Mouse (Mus musculus) heart, adult 2 months (tissue): ENCODE results near the gene Slx1b. TPM values are rescaled to one million over a fixed set of nuclear protein-coding genes. Genes with fewer than 3 reads are reported as not detected.
A peak's percentile ranks its signal among the peaks of the same experiment; 100 is the strongest.

Experiments used
- DNase-seq, 2 experiments: peaks; one replicate each; pipeline ENCODE4 v3.0.0; 2021
- H3K27ac ChIP-seq: fragments of 200-600 bp; 2 replicates; pipeline ENCODE4 v1.8.1; 2022
- H3K27me3 ChIP-seq: fragments of 200-500 bp; 2 replicates; pipeline ENCODE4 v1.6.1; 2012; ENCODE audit warnings: mild to moderate bottlenecking, low read length, inconsistent platforms, mixed read lengths; ENCODE audit not compliant: control insufficient read depth, insufficient read depth
- H3K36me3 ChIP-seq: fragments of 200-500 bp; 2 replicates; pipeline ENCODE4 v1.6.1; 2012; ENCODE audit warnings: low read length, inconsistent platforms; ENCODE audit not compliant: control insufficient read depth, insufficient read depth
- H3K4me1 ChIP-seq: fragments of 200-500 bp; 2 replicates; pipeline ENCODE4 v1.6.1; 2011; ENCODE audit warnings: low read length; ENCODE audit not compliant: control insufficient read depth, insufficient read depth
- H3K4me3 ChIP-seq: fragments of 200-600 bp; 2 replicates; pipeline ENCODE4 v1.8.1; 2022
- H3K79me2 ChIP-seq: fragments of 200-500 bp; replicated peaks from 2 replicates; pipeline ENCODE4 v1.6.1; 2012; ENCODE audit warnings: mild to moderate bottlenecking, inconsistent platforms, low read length, moderate library complexity, mixed read lengths; ENCODE audit not compliant: control insufficient read depth, insufficient read depth
- H3K9ac ChIP-seq: fragments of 200-500 bp; 2 replicates; pipeline ENCODE4 v1.6.1; 2012; ENCODE audit warnings: low read depth, mild to moderate bottlenecking, control low read depth, inconsistent platforms, low read length, mixed read lengths
- CTCF ChIP-seq: fragments of 200-600 bp; IDR thresholded peaks from 2 replicates; pipeline ENCODE4 v1.8.1; 2022; ENCODE audit warnings: antibody characterized with exemption, mild to moderate bottlenecking, moderate library complexity
- EP300 ChIP-seq: fragments of 200-500 bp; IDR thresholded peaks from 2 replicates; pipeline ENCODE4 v1.6.1; 2011; ENCODE audit warnings: low read depth, low read length, control low read depth; ENCODE audit not compliant: insufficient read depth
- POLR2A ChIP-seq: fragments of 200-500 bp; IDR thresholded peaks from 2 replicates; pipeline ENCODE4 v1.6.1; 2011; ENCODE audit warnings: mild to moderate bottlenecking, low read depth, low read length, control low read depth; ENCODE audit not compliant: insufficient read depth
- WGBS: fragments of 180-500 bp; shearing (Covaris S2); methylation state at CpG from one replicate; pipeline ENCODE4 v1.1.7; 2018; 5-methylcytosine and 5-hydroxymethylcytosine counted together
- intact Hi-C: fragments of 180-260 bp; cut with DNase I; formaldehyde crosslinking; loops from one replicate; pipeline ENCODE4 v1.15.1; 2025
- polyA plus RNA-seq: library from polyadenylated mRNA; depleted of rRNA; stranded (reverse); fragments of >200 nt; gene quantifications from 2 replicates; pipeline ENCODE4 v1.2.3, GENCODE M21; 2012
- total RNA-seq, 2 experiments: library from RNA; stranded (reverse); gene quantifications; 2 replicates each; pipeline ENCODE4 v1.2.3; 2021

Gene Slx1b
- total and polyA plus RNA-seq, 3 experiments = 3.6 to 10.3 (median 3.9) TPM

- Histone ChIP-seq H3K27ac (no peak overlapping the region), H3K27me3 (no peaks in the 10 kb centered on the region), H3K36me3 (no peaks in the 10 kb centered on the region; the same call in 1 of the 2 replicates), H3K79me2 (no peaks in the 10 kb centered on the region), H3K4me1 (peaks cover 10% of the 10 kb centered on the region), H3K9ac (no peak overlapping the region), H3K4me3 (no peak overlapping the region)
- no peak for DNase-seq
- intact Hi-C loops = no loop called here
- no peak for TF ChIP-seq EP300
- TF ChIP-seq POLR2A = no peak
- no peak for TF ChIP-seq CTCF
- WGBS = 53% methylated on average over 2 of the region's 2 CpGs
These were observed 44.7 kb downstream of the Slx1b start for GRCm38 (mm10) chr7:126650852-126651251.

DNA sequence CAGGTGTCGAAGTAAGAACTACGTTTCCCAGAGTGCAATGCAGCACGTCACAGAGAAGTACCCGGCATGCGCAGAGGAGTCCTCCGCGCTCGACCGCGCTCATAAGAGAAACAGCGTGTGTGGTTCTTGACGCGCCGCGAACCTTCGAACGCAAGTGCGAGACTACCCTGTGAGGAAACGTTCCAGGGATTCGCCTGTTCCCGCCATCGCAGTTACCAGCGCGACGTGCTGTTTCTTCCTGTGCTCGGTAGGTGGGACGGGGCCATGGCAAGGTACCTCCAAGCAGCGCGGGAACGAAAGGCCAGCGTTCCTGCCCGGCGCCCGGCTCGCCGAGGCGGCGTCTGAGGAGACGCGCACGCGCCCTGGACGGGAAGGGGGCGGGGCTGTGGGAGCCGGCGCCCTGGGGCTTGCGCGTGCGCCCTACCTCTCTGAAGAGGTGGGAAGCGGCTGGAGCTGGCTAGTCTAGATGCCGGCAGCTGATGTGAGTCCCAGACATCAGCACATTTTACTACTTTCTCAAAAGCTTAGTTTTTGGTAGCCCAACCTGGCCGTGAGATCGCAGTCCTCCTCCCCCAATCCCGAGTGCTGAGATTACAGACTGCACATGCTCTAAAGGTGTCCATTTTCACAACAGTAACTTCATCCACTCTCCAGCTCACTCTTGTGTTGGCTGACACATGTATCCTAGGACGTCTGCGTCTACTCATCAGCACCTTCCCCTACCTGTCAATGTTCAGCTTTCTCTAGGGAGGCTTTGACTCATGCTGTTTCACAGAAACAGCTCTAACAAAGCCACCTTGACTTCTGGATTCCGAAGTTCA lies 46.1 kb downstream of the Slx1b start, which contains the start of gene Sgf29:
Gene Sgf29, plus strand, starts transcription at position 79 of the 821 bp plus-strand sequence.
- DNase-seq = peak; percentile 97
- TF ChIP-seq POLR2A (peak; percentile 99), EP300 (peak; percentile 56), CTCF (peak; percentile 21; the same call in 1 of the 2 replicates)

GRCm38 (mm10) chr7:126648486-126648885 lies 47.1 kb downstream of the Slx1b start:
- 66% methylated on average over 4 of the region's 4 CpGs for WGBS
- Histone ChIP-seq H3K9ac (no peak overlapping the region), H3K4me3 (peak overlapping the region; percentile 91; the same call in 1 of the 2 replicates), H3K27me3 (no peaks in the 10 kb centered on the region), H3K27ac (peak overlapping the region; percentile 89), H3K4me1 (peaks cover 11% of the 10 kb centered on the region), H3K36me3 (no peaks in the 10 kb centered on the region; the same call in 1 of the 2 replicates), H3K79me2 (no peaks in the 10 kb centered on the region)
- no peak for DNase-seq
- intact Hi-C loops = no loop called here
- peak; percentile 54 for TF ChIP-seq CTCF
- no peak for TF ChIP-seq POLR2A

More for the DNA sequence above, 46.1 kb downstream of the Slx1b start, which contains the start of gene Sgf29:
- Histone ChIP-seq H3K4me1 (peaks cover 10% of the 10 kb centered on the region), H3K9ac (peak within 1 kb of the TSS; percentile 72), H3K4me3 (peak within 1 kb of the TSS; percentile 91), H3K79me2 (no peaks in the 10 kb centered on the region), H3K27ac (peak within 1 kb of the TSS; percentile 89), H3K36me3 (no peaks in the 10 kb centered on the region; the same call in 1 of the 2 replicates), H3K27me3 (no peaks in the 10 kb centered on the region)
- under 1% methylated on average over 57 of the region's 57 CpGs for WGBS
- intact Hi-C loops = no loop called here

DNA sequence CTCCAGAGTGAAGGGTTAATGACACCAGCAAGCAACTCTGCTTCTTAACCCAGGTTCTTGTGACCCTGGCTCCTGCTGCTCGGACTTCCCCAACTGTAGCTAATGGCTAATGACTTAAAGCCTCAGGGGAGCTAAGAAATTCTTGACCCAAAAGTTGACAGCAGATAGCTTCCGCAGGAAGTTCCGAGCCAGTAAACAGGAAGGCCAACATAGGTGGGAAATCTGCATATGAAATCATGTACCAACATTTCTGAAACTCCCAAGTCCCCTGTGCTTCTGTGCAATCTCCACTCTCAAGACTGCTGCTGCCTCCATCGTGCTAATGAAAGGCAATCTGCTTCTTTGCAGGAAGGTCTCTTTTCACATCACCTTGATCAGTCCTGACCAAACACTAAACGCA lies 49.9 kb downstream of the Slx1b start:
- intact Hi-C loops = no loop called here
- Histone ChIP-seq H3K9ac (no peak overlapping the region), H3K36me3 (no peaks in the 10 kb centered on the region), H3K4me3 (no peak overlapping the region), H3K27ac (peak overlapping the region; percentile 93), H3K27me3 (no peaks in the 10 kb centered on the region), H3K4me1 (peaks cover 11% of the 10 kb centered on the region), H3K79me2 (no peaks in the 10 kb centered on the region)
- 26% methylated on average over 5 of the region's 5 CpGs for WGBS
- peak; percentile 26 to 31 for DNase-seq
- TF ChIP-seq EP300 (peak; percentile 82), CTCF (no peak), POLR2A (peak; percentile 53; the same call in 1 of the 2 replicates)

GRCm38 (mm10) chr7:126644914-126645313 lies 50.7 kb downstream of the Slx1b start:
- Histone ChIP-seq H3K9ac (no peak overlapping the region), H3K4me1 (peaks cover 11% of the 10 kb centered on the region), H3K36me3 (no peaks in the 10 kb centered on the region), H3K79me2 (no peaks in the 10 kb centered on the region), H3K4me3 (no peak overlapping the region), H3K27ac (peak overlapping the region; percentile 93), H3K27me3 (no peaks in the 10 kb centered on the region)
- intact Hi-C loops = no loop called here
- TF ChIP-seq POLR2A (no peak), CTCF (no peak), EP300 (no peak)
- DNase-seq = no peak

DNA sequence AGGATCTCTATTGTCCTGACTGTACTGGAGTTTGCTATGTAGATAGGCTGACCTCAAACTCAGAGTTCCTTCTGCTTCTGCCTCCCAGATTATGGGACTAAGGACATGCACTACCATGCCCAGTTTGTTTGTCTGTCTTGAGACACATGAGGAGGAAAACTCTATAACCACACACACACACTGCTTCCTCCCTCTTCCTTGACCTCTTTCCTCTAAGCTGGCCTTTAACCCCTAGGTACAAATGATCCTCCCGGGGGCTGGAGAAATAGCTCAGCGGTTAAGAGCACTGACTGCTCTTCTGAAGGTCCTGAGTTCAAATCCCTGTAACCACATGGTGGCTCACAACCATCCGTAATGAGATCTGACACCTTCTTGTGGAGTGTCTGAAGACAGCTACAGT lies 51.2 kb downstream of the Slx1b start:
- intact Hi-C loops = no loop called here
- TF ChIP-seq CTCF (no peak), POLR2A (no peak), EP300 (no peak)
- Histone ChIP-seq H3K27me3 (no peaks in the 10 kb centered on the region), H3K36me3 (no peaks in the 10 kb centered on the region), H3K27ac (peak overlapping the region; percentile 93), H3K9ac (no peak overlapping the region), H3K4me1 (peaks cover 9% of the 10 kb centered on the region), H3K79me2 (no peaks in the 10 kb centered on the region), H3K4me3 (no peak overlapping the region)
- no peak for DNase-seq
- 54% methylated on average over 3 of the region's 3 CpGs for WGBS
